Comparison of ENCODE assay signal across 9 mouse cellular contexts in genomic region chr13:52817991-52818491, GRCm38 (mm10).
A peak's percentile ranks its signal among the peaks of the same experiment; 100 is the strongest.
DNase-seq lines count a peak whose midpoint lies in the region; ATAC-seq and TF ChIP-seq lines count a peak whose summit lies in the region.
"Had no signal": no experiment of that assay in that cellular context is flagged by ENCODE, and none has a peak within 500 bp of the region (broad histone marks: within the 10 kb centered on the region; RNA-seq: fewer than 3 reads in every experiment).

No protein-coding gene starts in this region.

- peak overlapping the region; percentile 92 for H3K27ac ChIP-seq in gastrocnemius, adult 2 months
- peak overlapping the region; percentile 91 for H3K27ac ChIP-seq in olfactory bulb, adult 2 months (ENCODE audit: insufficient read depth, low read depth, low read length)
- no peak overlapping the region for H3K27ac ChIP-seq in midbrain, embryonic 11.5 days (ENCODE audit: low read depth, low read length)
- H3K27ac ChIP-seq: midbrain, embryonic 12.5 days had no signal

- no peaks in the 10 kb centered on the region; the same call in 1 of the 2 replicates for H3K27me3 ChIP-seq in midbrain, embryonic 11.5 days (ENCODE audit: control insufficient read depth, insufficient read depth, low read length)

- H3K36me3 ChIP-seq in midbrain, embryonic 11.5 days (ENCODE audit: control insufficient read depth, insufficient read depth, low read length) = no peaks in the 10 kb centered on the region
- H3K36me3 ChIP-seq: midbrain, embryonic 12.5 days had no signal

- no peak for TF ChIP-seq CTCF in gastrocnemius, adult 2 months (IDR thresholded peaks at IDR 0.05)
- TF ChIP-seq CTCF in olfactory bulb, adult 2 months (IDR thresholded peaks at IDR 0.05; ENCODE audit: insufficient read depth, low read depth, low read length) = no peak

- H3K9me3 ChIP-seq in midbrain, embryonic 11.5 days (ENCODE audit: control insufficient read depth, low read length) = no peaks in the 10 kb centered on the region
- H3K9me3 ChIP-seq: midbrain, embryonic 12.5 days had no signal

- TF ChIP-seq POLR2A in olfactory bulb, adult 2 months (IDR thresholded peaks at IDR 0.05; ENCODE audit: insufficient read depth, low read depth, low read length) = no peak

- intact Hi-C loops in gastrocnemius, adult 2 months (cut with DNase I) = loop anchor here (1.0 to 5.0 kb wide), 3 partner anchors 51 to 163 kb away; partner anchors contain the start of gene Nfil3

- peak; percentile 27 for DNase-seq in adrenal gland, adult 2 months
- no peak for DNase-seq in adrenal gland, postnatal 10 days
- DNase-seq in cerebellum, adult 11-12 months = peak; percentile 41
- peak; percentile 86 for DNase-seq in gastrocnemius, adult 2 months
- peak; percentile 72 to 76 for DNase-seq in layer of hippocampus, adult 8-10 months (ENCODE audit: low spot score in 2 of 2)
- DNase-seq in midbrain, embryonic 11.5 days (ENCODE audit: low spot score, missing footprints) = no peak
- DNase-seq in retina, embryonic 14.5 days (ENCODE audit: low spot score) = no peak

- H3K4me1 ChIP-seq in olfactory bulb, adult 2 months (ENCODE audit: control insufficient read depth, insufficient read depth, low read length) = peaks cover 52% of the 10 kb centered on the region
- peaks cover 11% of the 10 kb centered on the region for H3K4me1 ChIP-seq in midbrain, embryonic 11.5 days (ENCODE audit: control insufficient read depth, insufficient read depth, low read length)

- no peak for ATAC-seq in midbrain, embryonic 11.5 days (ENCODE audit: low FRiP score)

- no peak overlapping the region for H3K4me2 ChIP-seq in midbrain, embryonic 11.5 days
- H3K4me2 ChIP-seq: midbrain, embryonic 12.5 days had no signal

- H3K9ac ChIP-seq in midbrain, embryonic 11.5 days (ENCODE audit: low read length) = no peak overlapping the region
- H3K9ac ChIP-seq: midbrain, embryonic 12.5 days had no signal

- peak overlapping the region; percentile 32; the same call in 1 of the 2 replicates for H3K4me3 ChIP-seq in gastrocnemius, adult 2 months
- no peak overlapping the region for H3K4me3 ChIP-seq in olfactory bulb, adult 2 months (ENCODE audit: insufficient read depth, low read depth, low read length)
- H3K4me3 ChIP-seq in midbrain, embryonic 11.5 days (ENCODE audit: low read depth, low read length) = no peak overlapping the region
- H3K4me3 ChIP-seq: midbrain, embryonic 12.5 days had no signal

- 17% methylated on average over 6 of the region's 6 CpGs for WGBS in olfactory bulb, adult 2 months
- WGBS in midbrain, embryonic 11.5 days = 75% methylated on average over 6 of the region's 6 CpGs

Comparison
In these comparisons a context has a peak if more than half of its experiments do, and no peak if none do; other contexts are left out.
1. DNase-seq: peak in adrenal gland, adult 2 months (single experiment), cerebellum, adult 11-12 months (single experiment), gastrocnemius, adult 2 months (single experiment) and layer of hippocampus, adult 8-10 months (2 of 2); none in adrenal gland, postnatal 10 days (single experiment), midbrain, embryonic 11.5 days (single experiment) and retina, embryonic 14.5 days (single experiment).